26 mouse cellular contexts compared by ENCODE assay signal in genomic region chr4:97968786-97969348, GRCm38 (mm10).
DNase-seq lines count a peak whose midpoint lies in the region; ATAC-seq and TF ChIP-seq lines count a peak whose summit lies in the region.
"Had no signal": no experiment of that assay in that cellular context is flagged by ENCODE, and none has a peak within 500 bp of the region (broad histone marks: within the 10 kb centered on the region; RNA-seq: fewer than 3 reads in every experiment).

No protein-coding gene starts in this region.

- ATAC-seq in heart, embryonic 12.5 days (ENCODE audit: insufficient number of reproducible peaks, low FRiP score) = no peak
- ATAC-seq in limb, embryonic 11.5 days (ENCODE audit: insufficient number of reproducible peaks, low FRiP score, low TSS enrichment, low read depth) = no peak
- no peak for ATAC-seq in stomach, postnatal 0 days (ENCODE audit: low FRiP score, low TSS enrichment)
- no peak for ATAC-seq in midbrain, embryonic 15.5 days (replicated peaks)
- ATAC-seq: forebrain, embryonic 16.5 days; inflammation-experienced regulatory T-cells, adult 6 months; liver, postnatal 0 days had no signal

- H3K9me3 ChIP-seq in heart, embryonic 12.5 days (replicated peaks) = no peaks in the 10 kb centered on the region
- no peaks in the 10 kb centered on the region for H3K9me3 ChIP-seq in limb, embryonic 11.5 days (ENCODE audit: control insufficient read depth, low read length)
- no peaks in the 10 kb centered on the region for H3K9me3 ChIP-seq in limb, embryonic 10.5 days (replicated peaks)
- H3K9me3 ChIP-seq in stomach, postnatal 0 days (ENCODE audit: control insufficient read depth, low read length) = no peaks in the 10 kb centered on the region
- no peaks in the 10 kb centered on the region for H3K9me3 ChIP-seq in midbrain, embryonic 15.5 days
- H3K9me3 ChIP-seq: forebrain, embryonic 10.5 days; neural tube, embryonic 15.5 days had no signal

- peaks cover 14% of the 10 kb centered on the region for H3K4me1 ChIP-seq in heart, adult 2 months (ENCODE audit: control insufficient read depth, insufficient read depth, low read length)
- peaks cover 16% of the 10 kb centered on the region for H3K4me1 ChIP-seq in heart, embryonic 12.5 days (replicated peaks)
- H3K4me1 ChIP-seq in limb, embryonic 11.5 days (ENCODE audit: control insufficient read depth, insufficient read depth, low read length) = no peaks in the 10 kb centered on the region
- no peaks in the 10 kb centered on the region for H3K4me1 ChIP-seq in limb, embryonic 10.5 days
- no peaks in the 10 kb centered on the region for H3K4me1 ChIP-seq in stomach, postnatal 0 days (replicated peaks; ENCODE audit: control insufficient read depth, insufficient read depth)
- no peaks in the 10 kb centered on the region for H3K4me1 ChIP-seq in midbrain, embryonic 15.5 days
- H3K4me1 ChIP-seq: forebrain, embryonic 10.5 days had no signal

- no peak for DNase-seq in heart, adult 2 months
- peak; percentile 14 for DNase-seq in limb, embryonic 11.5 days (ENCODE audit: low spot score)
- DNase-seq in limb, embryonic 10.5 days (ENCODE audit: low spot score) = no peak
- peak; percentile 31 for DNase-seq in urinary bladder, postnatal 14 days (ENCODE audit: low spot score)
- no peak for DNase-seq in urinary bladder, postnatal 4 days (ENCODE audit: low spot score in 2 of 2)
- no peak for DNase-seq in stomach, postnatal 0 days (ENCODE audit: low spot score)
- DNase-seq: cerebellum, adult 11 months; cerebellum, adult 9-11 months; gastrocnemius, postnatal 25 days; heart, postnatal 4 days; kidney, adult 8-10 months; kidney, postnatal 25 days; liver, postnatal 0 days; right cerebral cortex, adult 18-20 months; right cerebral cortex, postnatal 4 days; thymus, postnatal 25 days had no signal

- 69% methylated on average over 7 of the region's 7 CpGs for WGBS in heart, adult 2 months
- 85% methylated on average over 7 of the region's 7 CpGs for WGBS in heart, embryonic 12.5 days
- 90% methylated on average over 7 of the region's 7 CpGs for whole genome bisulfite sequencing in limb, embryonic 11.5 days
- 95% methylated on average over 7 of the region's 7 CpGs for WGBS in limb, embryonic 10.5 days
- WGBS in stomach, postnatal 0 days = 65% methylated on average over 7 of the region's 7 CpGs
- WGBS in midbrain, embryonic 15.5 days = 86% methylated on average over 7 of the region's 7 CpGs

- peaks cover 28% of the 10 kb centered on the region for H3K36me3 ChIP-seq in heart, adult 2 months (ENCODE audit: control insufficient read depth, insufficient read depth, low read length)
- H3K36me3 ChIP-seq in heart, embryonic 12.5 days = peaks cover 3% of the 10 kb centered on the region; the same call in 1 of the 2 replicates
- H3K36me3 ChIP-seq in limb, embryonic 11.5 days (ENCODE audit: control insufficient read depth, insufficient read depth, low read length) = no peaks in the 10 kb centered on the region
- no peaks in the 10 kb centered on the region for H3K36me3 ChIP-seq in limb, embryonic 10.5 days
- H3K36me3 ChIP-seq in stomach, postnatal 0 days (ENCODE audit: control insufficient read depth, insufficient read depth, low read length) = no peaks in the 10 kb centered on the region
- no peaks in the 10 kb centered on the region for H3K36me3 ChIP-seq in midbrain, embryonic 15.5 days (replicated peaks)
- H3K36me3 ChIP-seq: forebrain, embryonic 10.5 days; neural tube, embryonic 15.5 days had no signal

- no peak for TF ChIP-seq POLR2A in heart, adult 2 months (IDR thresholded peaks at IDR 0.05; ENCODE audit: insufficient read depth, low read depth, low read length)

- no peak for TF ChIP-seq EP300 in heart, adult 2 months (IDR thresholded peaks at IDR 0.05; ENCODE audit: insufficient read depth, low read depth, low read length)
- TF ChIP-seq EP300 in stomach, postnatal 0 days (optimal IDR thresholded peaks at IDR 0.05) = no peak

- no peak overlapping the region for H3K4me3 ChIP-seq in heart, adult 2 months
- no peak overlapping the region for H3K4me3 ChIP-seq in heart, embryonic 12.5 days
- no peak overlapping the region for H3K4me3 ChIP-seq in limb, embryonic 11.5 days (ENCODE audit: low read depth, low read length)
- H3K4me3 ChIP-seq in limb, embryonic 10.5 days = no peak overlapping the region
- H3K4me3 ChIP-seq in stomach, postnatal 0 days (ENCODE audit: low read depth, low read length) = no peak overlapping the region
- H3K4me3 ChIP-seq in midbrain, embryonic 15.5 days = no peak overlapping the region
- H3K4me3 ChIP-seq: forebrain, embryonic 10.5 days; neural tube, embryonic 15.5 days had no signal

- H3K27me3 ChIP-seq in heart, adult 2 months (ENCODE audit: control insufficient read depth, insufficient read depth, low read length) = no peaks in the 10 kb centered on the region
- H3K27me3 ChIP-seq in heart, embryonic 12.5 days (replicated peaks) = no peaks in the 10 kb centered on the region
- H3K27me3 ChIP-seq in limb, embryonic 11.5 days (ENCODE audit: control insufficient read depth, insufficient read depth, low read length) = no peaks in the 10 kb centered on the region
- no peaks in the 10 kb centered on the region for H3K27me3 ChIP-seq in limb, embryonic 10.5 days (ENCODE audit: low read depth, poor library complexity, severe bottlenecking)
- H3K27me3 ChIP-seq in stomach, postnatal 0 days (ENCODE audit: control insufficient read depth, insufficient read depth, low read length) = no peaks in the 10 kb centered on the region
- no peaks in the 10 kb centered on the region for H3K27me3 ChIP-seq in midbrain, embryonic 15.5 days (replicated peaks)
- H3K27me3 ChIP-seq: neural tube, embryonic 15.5 days had no signal

- intact Hi-C loops in heart, adult 2 months (cut with DNase I) = no loop called here

- H3K79me2 ChIP-seq in heart, adult 2 months (replicated peaks; ENCODE audit: control insufficient read depth, insufficient read depth, low read length) = peaks cover 3% of the 10 kb centered on the region; the same call in 1 of the 2 replicates

- no peak overlapping the region for H3K4me2 ChIP-seq in heart, embryonic 12.5 days
- H3K4me2 ChIP-seq in limb, embryonic 11.5 days (ENCODE audit: low read depth, severe bottlenecking) = no peak overlapping the region
- no peak overlapping the region for H3K4me2 ChIP-seq in stomach, postnatal 0 days (replicated peaks; ENCODE audit: low read depth)
- H3K4me2 ChIP-seq in midbrain, embryonic 15.5 days = no peak overlapping the region
- H3K4me2 ChIP-seq: heart, embryonic 11.5 days; hindbrain, embryonic 14.5 days; liver, embryonic 11.5 days; midbrain, embryonic 11.5 days; neural tube, embryonic 15.5 days had no signal

- peak overlapping the region; percentile 8; the same call in 1 of the 2 replicates for H3K27ac ChIP-seq in heart, adult 2 months
- H3K27ac ChIP-seq in heart, embryonic 12.5 days (ENCODE audit: poor library complexity, severe bottlenecking) = no peak overlapping the region
- H3K27ac ChIP-seq in limb, embryonic 11.5 days (replicated peaks; ENCODE audit: low read depth, low read length) = no peak overlapping the region
- H3K27ac ChIP-seq in limb, embryonic 10.5 days = no peak overlapping the region
- peak overlapping the region; percentile 30; the same call in 1 of the 2 replicates for H3K27ac ChIP-seq in stomach, postnatal 0 days (replicated peaks)
- H3K27ac ChIP-seq in midbrain, embryonic 15.5 days = no peak overlapping the region
- H3K27ac ChIP-seq: forebrain, embryonic 10.5 days; hindbrain, embryonic 14.5 days; neural tube, embryonic 15.5 days had no signal

- no peak for TF ChIP-seq CTCF in heart, adult 2 months (IDR thresholded peaks at IDR 0.05)
- TF ChIP-seq CTCF in stomach, postnatal 0 days (IDR thresholded peaks at IDR 0.05; ENCODE audit: low read depth) = no peak

- no peak overlapping the region for H3K9ac ChIP-seq in heart, adult 2 months (ENCODE audit: low read depth, low read length)
- H3K9ac ChIP-seq in heart, embryonic 12.5 days = no peak overlapping the region
- no peak overlapping the region for H3K9ac ChIP-seq in limb, embryonic 11.5 days (ENCODE audit: low read length)
- H3K9ac ChIP-seq in stomach, postnatal 0 days (ENCODE audit: low read length) = no peak overlapping the region
- H3K9ac ChIP-seq in midbrain, embryonic 15.5 days = no peak overlapping the region
- H3K9ac ChIP-seq: hindbrain, embryonic 14.5 days; liver, postnatal 0 days; neural tube, embryonic 15.5 days had no signal

Comparison
In these comparisons a context has a peak if more than half of its experiments do, and no peak if none do; other contexts are left out.
1. DNase-seq: peak in limb, embryonic 11.5 days (single experiment) and urinary bladder, postnatal 14 days (single experiment); none in heart, adult 2 months (0 of 2), limb, embryonic 10.5 days (single experiment), urinary bladder, postnatal 4 days (0 of 2) and stomach, postnatal 0 days (single experiment).
2. H3K27ac ChIP-seq: peak in heart, adult 2 months (single experiment) and stomach, postnatal 0 days (single experiment); none in heart, embryonic 12.5 days (single experiment), limb, embryonic 11.5 days (single experiment), limb, embryonic 10.5 days (single experiment) and midbrain, embryonic 15.5 days (single experiment).